Mouse (Mus musculus) WW6 (cell line): ENCODE data around the gene Slc6a20a.

Source experiments
- DNase-seq: peaks from one replicate; pipeline ENCODE4 v3.0.0-alpha.2; 2013; ENCODE audit warnings: low read depth, low spot score

Gene Slc6a20a

DNA sequence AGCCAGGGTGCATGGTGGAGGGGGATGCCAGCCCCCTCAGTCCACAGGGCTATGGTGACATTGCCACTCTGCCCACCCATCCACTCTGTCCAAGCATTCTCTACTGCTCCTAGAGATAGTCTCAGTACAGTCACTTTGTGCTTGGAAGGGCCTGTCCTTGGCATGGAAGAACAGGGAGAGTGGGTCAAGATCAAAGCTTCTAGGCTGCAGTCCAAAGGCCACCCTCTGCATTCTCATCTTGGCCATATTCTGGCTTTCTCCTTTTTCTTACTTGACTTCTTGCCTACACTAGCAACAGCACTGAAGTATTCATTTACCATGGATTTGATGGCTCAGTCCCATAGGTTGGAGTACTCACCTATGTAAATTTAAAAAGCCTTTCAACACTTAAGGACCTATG is 40.5 kb downstream of the Slc6a20a start:
- no peak for DNase-seq

DNA sequence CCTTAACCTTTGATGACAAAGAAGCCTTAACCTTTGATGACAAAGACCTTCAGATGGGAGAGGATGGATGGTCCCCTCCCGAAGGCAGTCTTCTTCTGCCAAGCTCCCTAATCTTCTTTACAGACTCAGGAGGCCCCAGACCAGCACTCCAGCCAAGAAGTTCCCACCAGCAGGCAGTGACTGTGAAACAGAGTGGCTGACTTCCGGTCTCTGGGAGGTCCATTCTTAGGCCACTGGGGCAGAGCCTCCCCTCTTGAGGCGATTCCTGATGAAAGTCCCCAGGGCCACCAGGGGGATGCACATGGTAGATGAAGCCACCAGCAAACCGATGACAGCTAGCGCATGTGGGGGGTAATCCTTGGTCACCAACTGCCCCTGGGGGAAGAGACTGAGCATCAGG is 41.9 kb downstream of the Slc6a20a start:
- no peak for DNase-seq

DNA sequence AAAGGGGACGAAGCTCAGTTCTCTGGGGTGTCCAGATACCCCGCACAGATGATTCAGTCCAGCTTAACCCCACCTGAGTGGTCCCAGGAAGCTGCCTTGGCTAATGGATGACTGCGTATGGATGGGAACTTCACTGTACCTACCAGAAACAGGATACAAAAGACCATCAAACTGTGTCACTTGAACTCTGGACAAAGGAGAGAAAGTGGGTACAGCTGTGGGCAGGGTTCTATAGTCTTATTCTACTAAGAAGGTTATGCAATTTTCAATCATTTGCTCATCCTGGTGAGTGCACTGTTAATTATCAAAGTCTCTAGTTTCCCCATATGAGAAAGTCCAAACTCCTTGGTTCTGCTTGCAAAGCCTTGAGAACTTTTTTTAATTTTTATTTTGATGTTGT is 45.7 kb downstream of the Slc6a20a start:
- DNase-seq = no peak

DNA sequence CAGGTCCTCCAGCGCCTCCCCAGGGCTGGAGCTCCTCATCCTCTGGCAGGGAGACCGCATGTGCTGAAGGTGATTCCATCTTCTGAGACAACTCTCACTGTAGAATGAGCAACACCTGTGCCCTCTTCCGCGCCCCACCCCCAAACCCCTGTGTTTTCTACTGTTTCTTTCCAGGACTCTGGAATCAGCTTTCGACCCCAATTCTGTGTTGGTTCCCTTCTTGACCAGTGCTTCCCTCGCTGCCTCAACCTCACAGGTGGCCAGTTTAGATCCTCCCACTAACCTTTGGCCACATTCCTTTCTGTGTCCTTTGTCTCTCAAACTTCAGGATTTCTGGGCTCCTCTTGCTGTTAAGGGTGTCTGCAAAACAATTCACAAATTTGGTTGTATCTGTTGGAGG is 46.4 kb downstream of the Slc6a20a start, which contains the start of gene Slc6a20b:
Gene Slc6a20b (minus strand): TSS at position 285 of the 400 bp plus-strand sequence.
- DNase-seq = no peak

DNA sequence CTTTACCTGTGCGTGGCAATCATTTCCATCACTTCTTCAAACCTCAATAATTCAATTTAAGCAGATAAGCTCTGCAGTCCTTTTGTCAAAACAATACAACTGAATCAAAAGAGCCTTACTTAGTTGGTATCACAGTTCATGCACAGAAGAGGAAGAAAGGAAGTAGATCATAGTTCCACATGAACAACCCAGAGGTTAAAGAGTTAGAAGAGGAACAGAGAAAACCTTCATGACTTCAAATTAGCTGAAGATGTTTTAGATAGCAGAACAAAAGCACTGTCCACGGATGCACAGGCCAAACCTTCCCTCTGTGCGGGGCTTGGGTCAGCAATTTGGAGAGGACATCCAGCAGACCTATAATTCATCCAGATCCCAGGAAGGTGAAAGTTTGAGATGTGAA is 47.0 kb downstream of the Slc6a20a start:
- no peak for DNase-seq

DNA sequence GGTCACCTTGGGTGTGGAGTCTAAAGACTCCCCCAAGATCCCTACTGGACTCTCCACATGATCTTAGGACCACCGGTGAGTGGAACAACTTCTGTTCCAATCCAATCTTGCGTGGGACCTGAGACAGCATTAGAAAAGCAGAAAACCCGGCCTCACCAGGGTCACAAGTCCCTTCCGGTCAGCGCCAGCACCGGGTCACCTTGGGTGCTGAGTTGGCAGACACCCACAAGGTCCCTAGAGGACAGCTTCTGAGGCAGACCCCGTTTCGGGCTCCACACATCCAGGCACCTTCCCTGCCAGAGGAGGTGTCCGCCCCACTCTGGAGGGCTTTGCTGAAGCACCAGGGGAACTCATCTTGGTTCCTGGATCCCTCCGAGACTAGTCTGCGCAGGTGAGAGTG is 52.9 kb downstream of the Slc6a20a start:
- DNase-seq = no peak

DNA sequence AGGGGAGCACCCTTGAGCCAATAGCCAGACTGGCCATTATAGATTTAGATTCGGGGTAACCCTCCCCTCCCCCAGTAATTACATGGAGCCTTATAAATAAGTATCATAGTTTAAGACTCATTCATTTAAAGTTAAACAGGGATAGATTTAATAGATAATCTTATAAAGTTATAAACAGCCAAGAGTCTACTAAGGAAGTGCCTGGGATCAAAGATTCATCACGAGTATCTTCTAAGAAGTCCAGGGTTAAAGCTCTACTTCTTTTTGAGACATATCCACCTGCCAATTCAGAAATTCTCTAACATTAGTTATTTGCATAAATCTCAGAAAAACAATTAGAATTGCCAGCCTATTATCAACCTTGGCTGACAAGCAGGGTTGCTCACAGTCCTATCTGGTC is 53.9 kb downstream of the Slc6a20a start:
- DNase-seq = no peak

DNA sequence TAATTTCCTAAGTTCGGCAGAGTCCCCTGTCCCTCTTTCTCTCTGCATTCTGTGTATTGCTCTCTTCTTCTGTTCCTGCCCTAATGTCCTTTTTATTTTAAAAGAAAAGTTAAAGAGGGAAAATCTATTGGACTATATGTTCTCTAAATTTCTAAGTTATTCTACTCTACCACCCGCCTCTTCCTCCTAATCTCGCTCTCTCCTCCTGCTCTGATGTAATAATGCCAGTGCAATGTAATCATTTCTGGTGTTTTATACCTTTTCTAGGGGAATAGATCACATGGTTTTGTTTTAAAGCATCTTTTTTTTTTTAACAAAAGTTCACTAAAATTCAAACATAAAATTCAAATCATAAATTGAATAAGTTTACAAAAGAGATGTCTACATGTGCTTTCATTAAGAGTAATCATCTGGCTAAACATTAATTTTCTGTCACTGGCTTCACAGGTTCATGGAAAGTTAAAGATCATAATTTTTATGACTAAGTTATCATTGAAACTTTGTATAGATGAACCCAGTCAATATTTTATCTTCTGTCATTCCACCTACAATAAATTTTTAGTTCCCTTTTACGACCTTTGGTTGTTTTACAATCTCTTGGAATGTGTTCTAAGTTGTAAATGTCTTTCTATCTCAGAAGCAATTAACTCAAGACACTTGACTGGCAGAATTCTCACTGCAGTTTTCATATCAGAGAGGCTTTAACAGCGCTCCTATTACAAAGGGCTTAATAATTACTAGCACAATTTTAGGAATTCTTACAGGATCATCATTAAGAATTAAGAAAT is 58.2 kb downstream of the Slc6a20a start:
- no peak for DNase-seq

DNA sequence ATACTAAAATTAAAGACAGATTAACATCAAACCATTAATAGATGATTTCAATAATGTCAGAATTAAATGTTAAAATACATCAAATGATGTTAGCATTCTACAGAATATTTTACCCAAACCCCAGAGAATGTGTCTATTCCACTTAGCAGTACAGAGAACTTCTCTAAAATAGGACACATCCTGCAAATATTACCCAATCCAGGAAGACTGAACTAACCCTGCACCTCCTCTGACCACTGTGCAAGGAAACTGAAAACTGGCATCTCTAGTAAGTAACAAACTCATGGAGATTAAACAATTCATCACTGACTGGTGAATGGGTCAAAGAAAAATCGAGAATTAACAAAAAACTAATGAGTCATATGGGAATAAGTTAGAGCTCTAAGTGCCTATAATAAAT is 77.2 kb downstream of the Slc6a20a start:
- no peak for DNase-seq

DNA sequence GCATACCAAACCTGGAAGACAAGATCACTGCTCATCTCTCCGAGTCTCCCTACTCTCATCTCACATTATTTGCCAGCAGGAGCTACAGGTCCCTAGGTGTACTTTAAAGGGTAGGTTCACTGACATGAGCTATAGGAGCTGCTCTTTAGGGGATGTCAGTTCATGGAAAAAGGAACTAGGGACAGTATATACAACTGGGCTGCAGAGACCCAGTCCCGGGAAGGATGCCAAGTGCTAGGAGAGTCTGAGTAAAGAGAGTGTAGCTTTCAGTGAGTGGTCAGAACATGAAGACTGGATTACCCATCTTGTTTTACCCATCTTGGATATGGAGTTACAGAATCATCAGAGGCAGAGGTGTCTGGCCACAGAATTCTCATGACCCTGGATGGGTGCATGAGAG is 81.3 kb downstream of the Slc6a20a start:
- no peak for DNase-seq

DNA sequence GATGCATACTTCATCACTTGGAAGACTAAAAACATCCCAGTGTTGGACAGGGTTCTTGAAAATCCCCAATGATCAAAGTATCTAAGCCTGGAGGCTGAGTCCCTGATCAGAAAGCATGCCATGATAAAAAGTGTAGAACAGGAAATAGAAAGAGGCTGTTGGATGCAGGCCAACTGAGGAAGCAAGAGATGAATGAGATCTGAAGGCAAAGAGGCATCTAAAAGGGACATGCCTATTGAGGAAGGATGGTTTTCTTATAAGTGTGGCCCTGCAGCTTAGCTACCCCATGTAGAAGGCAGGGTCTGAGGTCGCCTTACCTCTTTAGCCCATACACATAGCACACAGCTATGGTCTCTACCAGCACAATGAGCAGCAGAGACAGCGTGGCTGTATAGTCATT is 81.8 kb downstream of the Slc6a20a start:
- no peak for DNase-seq

DNA sequence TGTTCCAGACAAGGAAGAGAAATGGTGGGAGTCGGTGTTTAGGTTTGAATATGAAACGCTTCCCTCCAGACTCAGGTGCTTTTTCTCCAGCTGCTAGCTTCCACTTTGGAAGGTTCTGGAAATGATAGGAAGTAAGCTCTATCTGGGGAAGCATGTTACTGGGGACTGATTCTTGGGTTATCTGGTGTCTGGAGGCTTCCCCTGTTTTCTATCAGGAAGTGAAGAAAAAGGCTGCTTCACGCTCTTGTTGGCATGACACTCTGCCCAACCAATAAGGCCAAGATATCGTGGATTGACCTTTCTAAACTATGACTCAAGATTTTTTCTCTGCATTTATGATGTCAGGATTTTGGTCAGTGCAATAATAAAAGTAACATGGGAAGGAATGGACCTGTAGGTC is 83.5 kb downstream of the Slc6a20a start:
- no peak for DNase-seq

DNA sequence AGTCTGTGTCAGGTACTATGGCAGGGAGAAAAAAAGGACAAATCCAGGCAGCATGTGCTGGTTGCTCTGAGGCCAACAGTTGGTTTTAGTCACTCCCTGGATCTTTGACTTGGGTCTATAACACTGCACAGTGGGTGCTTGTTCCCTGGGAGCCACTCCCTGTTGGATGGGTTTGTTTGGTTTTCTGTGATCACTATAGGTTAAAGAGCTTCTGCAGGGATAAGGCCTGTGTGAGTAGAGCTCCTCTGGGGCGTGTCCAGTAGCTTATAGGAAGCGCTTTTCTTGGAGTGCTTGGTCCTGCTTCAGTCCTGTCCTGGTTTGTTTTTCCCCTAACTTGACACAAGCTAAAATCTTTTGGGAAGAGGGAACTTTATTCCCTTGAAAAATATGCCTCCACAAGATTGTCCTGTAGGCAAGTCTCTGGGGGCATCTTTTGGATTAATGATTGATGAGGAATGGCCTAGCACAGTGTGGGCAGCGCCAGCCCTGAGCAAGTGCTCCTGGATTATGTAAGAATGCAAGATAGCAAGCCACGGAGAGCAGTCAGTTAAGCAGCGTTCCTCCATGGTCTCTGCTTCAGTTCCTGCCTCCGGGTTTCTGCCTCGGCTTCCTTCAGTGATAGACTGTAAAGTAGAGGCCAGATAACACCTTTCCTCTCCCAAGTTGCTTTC is 89.3 kb downstream of the Slc6a20a start:
- no peak for DNase-seq
